In the genomic region with DNA sequence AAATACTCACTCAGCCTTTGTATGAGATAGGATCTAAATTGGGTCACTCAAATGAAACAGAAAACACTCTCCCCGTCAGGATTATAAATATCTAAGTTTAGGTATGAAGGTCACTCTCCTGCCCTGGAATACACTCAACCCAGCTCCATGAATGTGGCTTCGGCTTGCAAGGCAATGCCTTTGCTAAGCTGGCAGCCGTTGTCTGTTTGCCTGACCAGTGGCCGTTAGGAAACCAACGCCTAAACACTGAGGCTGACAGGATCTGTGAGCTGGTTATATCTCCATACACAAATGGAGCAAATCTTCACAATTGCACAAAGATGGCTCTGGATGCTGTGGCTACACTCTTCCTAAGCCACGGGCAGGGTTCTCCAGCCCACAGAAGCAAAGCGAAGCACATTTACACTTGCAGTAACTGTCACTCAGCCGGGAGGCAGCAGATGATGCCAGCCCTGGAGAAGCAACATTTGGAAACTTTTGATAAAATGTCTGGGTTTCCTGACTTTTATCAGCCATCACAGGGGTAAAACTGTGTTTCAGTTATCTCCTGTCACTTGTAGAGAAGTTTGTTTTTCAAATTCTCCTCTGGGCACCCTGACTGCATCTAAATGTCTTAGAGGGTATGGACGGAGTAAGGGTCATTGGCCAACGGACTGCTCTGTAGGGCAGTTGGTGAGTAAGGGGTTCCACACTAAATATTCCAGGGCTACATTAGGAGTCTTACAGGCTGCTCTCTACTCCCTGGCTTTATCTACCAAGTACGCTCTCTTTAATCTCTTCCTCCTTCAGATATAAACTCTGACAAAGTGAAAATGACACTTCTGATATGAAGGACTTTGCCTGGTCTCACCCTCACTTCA, we compare ENCODE assay signal across 15 mouse cellular contexts. TPM values are rescaled to one million over a fixed set of nuclear protein-coding genes. Genes with fewer than 3 reads are reported as not detected.
DNase-seq lines count a peak whose midpoint lies in the region; ATAC-seq and TF ChIP-seq lines count a peak whose summit lies in the region.
"Had no signal": no experiment of that assay in that cellular context is flagged by ENCODE, and none has a peak within 500 bp of the region (broad histone marks: within the 10 kb centered on the region; RNA-seq: fewer than 3 reads in every experiment).

No protein-coding gene starts in this region.

- H3K9ac ChIP-seq in liver, adult 2 months (ENCODE audit: low read depth, low read length), result no peak overlapping the region
- H3K9ac ChIP-seq in hindbrain, embryonic 16.5 days (ENCODE audit: low read depth, low read length), result no peak overlapping the region
- H3K9ac ChIP-seq: forebrain, embryonic 12.5 days; limb, embryonic 13.5 days had no signal

- WGBS in liver, adult 2 months, result 55% methylated on average over 11 of the region's 11 CpGs
- WGBS in hindbrain, embryonic 16.5 days, result 84% methylated on average over 11 of the region's 11 CpGs

- no peak overlapping the region for H3K4me2 ChIP-seq in hindbrain, embryonic 16.5 days (ENCODE audit: low read length)
- H3K4me2 ChIP-seq: forebrain, embryonic 12.5 days; limb, embryonic 13.5 days had no signal

- no peak overlapping the region for H3K4me3 ChIP-seq in liver, adult 2 months (ENCODE audit: insufficient read depth, low read depth, low read length)
- H3K4me3 ChIP-seq in hindbrain, embryonic 16.5 days (ENCODE audit: low read length), result no peak overlapping the region
- H3K4me3 ChIP-seq: forebrain, embryonic 12.5 days; layer of hippocampus, adult 2 months; limb, embryonic 13.5 days had no signal

- H3K27me3 ChIP-seq in liver, adult 2 months (ENCODE audit: control insufficient read depth, insufficient read depth, low read length), result no peaks in the 10 kb centered on the region
- H3K27me3 ChIP-seq in hindbrain, embryonic 16.5 days (replicated peaks; ENCODE audit: control insufficient read depth, insufficient read depth, low read length), result no peaks in the 10 kb centered on the region
- H3K27me3 ChIP-seq: limb, embryonic 13.5 days had no signal

- peaks cover 7% of the 10 kb centered on the region for H3K4me1 ChIP-seq in liver, adult 2 months (ENCODE audit: control insufficient read depth, insufficient read depth, low read length)
- peaks cover 7% of the 10 kb centered on the region for H3K4me1 ChIP-seq in hindbrain, embryonic 16.5 days (ENCODE audit: control insufficient read depth, insufficient read depth, low read depth, low read length)

- ATAC-seq in hindbrain, embryonic 16.5 days, result no peak
- ATAC-seq: midbrain, embryonic 16.5 days had no signal

- no peaks in the 10 kb centered on the region for H3K9me3 ChIP-seq in hindbrain, embryonic 16.5 days (ENCODE audit: control insufficient read depth, low read length)
- H3K9me3 ChIP-seq: forebrain, embryonic 12.5 days; limb, embryonic 13.5 days had no signal

- DNase-seq in adrenal gland, postnatal 10 days, result peak; percentile 23
- DNase-seq in adrenal gland, postnatal 4 days (ENCODE audit: low spot score in 2 of 2), result no peak
- peak; percentile 35 to 37 for DNase-seq in spleen, postnatal 10 days (ENCODE audit: low spot score in 2 of 2)
- DNase-seq in spleen, adult 18-20 months, result no peak
- peak; percentile 72 for DNase-seq in liver, adult 2 months (ENCODE audit: extremely low read depth, low read depth, low spot score)
- DNase-seq in skeletal muscle tissue, adult 2 months (ENCODE audit: low read depth, low spot score), result peak; percentile 83
- no peak for DNase-seq in thymus, postnatal 14 days
- DNase-seq: cerebellum, postnatal 14 days; heart, postnatal 14 days; kidney, adult 9 months had no signal

- peaks cover 69% of the 10 kb centered on the region for H3K36me3 ChIP-seq in liver, adult 2 months (ENCODE audit: control insufficient read depth, insufficient read depth, low read length)
- peaks cover 2% of the 10 kb centered on the region; the same call in 1 of the 2 replicates for H3K36me3 ChIP-seq in hindbrain, embryonic 16.5 days (ENCODE audit: control insufficient read depth, insufficient read depth, low read length)
- H3K36me3 ChIP-seq: forebrain, embryonic 12.5 days; limb, embryonic 13.5 days had no signal

- no peak for TF ChIP-seq CTCF in liver, adult 2 months (IDR thresholded peaks at IDR 0.05; ENCODE audit: low read depth, low read length)

- no peak for TF ChIP-seq POLR2A in liver, adult 2 months (IDR thresholded peaks at IDR 0.05; ENCODE audit: extremely low read depth, insufficient read depth, low read length)

- H3K79me2 ChIP-seq in liver, adult 2 months (ENCODE audit: control insufficient read depth, insufficient read depth, low read length), result no peaks in the 10 kb centered on the region

- H3K27ac ChIP-seq in liver, adult 2 months (replicated peaks; ENCODE audit: insufficient read depth, low read depth, low read length), result no peak overlapping the region
- H3K27ac ChIP-seq in hindbrain, embryonic 16.5 days (ENCODE audit: low read depth, low read length), result no peak overlapping the region
- H3K27ac ChIP-seq: forebrain, embryonic 12.5 days; layer of hippocampus, adult 2 months; limb, embryonic 13.5 days had no signal

RNA-seq across cellular contexts. Expression of gene Optn, which starts 21.0 kb away (rescaled TPM):
- 10 to 100 TPM; 62.8 to 75.2 TPM for total RNA-seq in adrenal gland, postnatal 10 days (2021)
- total RNA-seq in adrenal gland, postnatal 4 days (2021), result 10 to 100 TPM; 37.0 to 40.4 TPM
- total RNA-seq in liver, adult 2 months (2014; rRNA removed), result 57.1 and 70.8 TPM in 2 replicates
- polyA plus RNA-seq in liver, adult 2 months (2012; rRNA removed), result 13.3 and 14.9 TPM in 2 replicates
- 27.3 and 33.1 TPM in 2 replicates for polyA plus RNA-seq in hindbrain, embryonic 16.5 days (2015; fragmentation: Nextera tagmentation; extraction: Ambion mirVana)

RNA-seq across cellular contexts. Expression of gene Mcm10, which starts 30.3 kb away (rescaled TPM):
- 1 to 10 TPM; 9.3 to 9.5 TPM for total RNA-seq in adrenal gland, postnatal 10 days (2021)
- total RNA-seq in adrenal gland, postnatal 4 days (2021), result 10 to 100 TPM; 15.8 to 17.6 TPM
- 36.0 and 53.8 TPM in 2 replicates for total RNA-seq in liver, adult 2 months (2014; rRNA removed)
- 11.9 and 21.8 TPM in 2 replicates for polyA plus RNA-seq in liver, adult 2 months (2012; rRNA removed)
- polyA plus RNA-seq in hindbrain, embryonic 16.5 days (2015; fragmentation: Nextera tagmentation; extraction: Ambion mirVana), result 4.9 and 6.6 TPM in 2 replicates

Comparison
In these comparisons a context has a peak if more than half of its experiments do, and no peak if none do; other contexts are left out.
1. DNase-seq: peak in adrenal gland, postnatal 10 days (single experiment), spleen, postnatal 10 days (2 of 2), liver, adult 2 months (single experiment) and skeletal muscle tissue, adult 2 months (single experiment); none in adrenal gland, postnatal 4 days (0 of 2), spleen, adult 18-20 months (0 of 2) and thymus, postnatal 14 days (single experiment).